Mouse (Mus musculus): ENCODE results near the gene Sgta. TPM values are rescaled to one million over a fixed set of nuclear protein-coding genes. Genes with fewer than 3 reads are reported as not detected.

Gene Sgta
- polyA plus RNA-seq, 1 experiment from 2014 or later = 129 TPM

- ATAC-seq (no peak), DNase-seq (ENCODE audit: low read depth, low spot score) (no peak)
- in situ Hi-C loops (cut with MboI; ENCODE audit: low pct_unique_long_range_greater_than_20kb) = no loop called here
- ChIA-PET POLR2A (no interaction called here), CTCF (no interaction called here)
- no peaks in the 10 kb centered on the region for H3K27me3 ChIP-seq
- TF ChIP-seq CTCF (IDR thresholded peaks at IDR 0.05) = no peak
Observed at GRCm38 (mm10) chr10:81006005-81006677, 53.8 kb downstream of the Sgta start.

- CTCF ChIA-PET = interaction anchor here (1.6 to 2.0 kb wide), 2 partner anchors 14 to 40 kb away, joined by 4 to 6 read pairs; partner anchors contain the start of gene Gng7
- DNase-seq (ENCODE audit: low read depth, low spot score) = no peak
- POLR2A ChIA-PET = no interaction called here
- no peak for ATAC-seq
- in situ Hi-C loops (cut with MboI; ENCODE audit: low pct_unique_long_range_greater_than_20kb) = no loop called here
- no peak for TF ChIP-seq CTCF (IDR thresholded peaks at IDR 0.05)
- no peaks in the 10 kb centered on the region for H3K27me3 ChIP-seq
Observed at GRCm38 (mm10) chr10:81001161-81001560, 58.8 kb downstream of the Sgta start.

DNA sequence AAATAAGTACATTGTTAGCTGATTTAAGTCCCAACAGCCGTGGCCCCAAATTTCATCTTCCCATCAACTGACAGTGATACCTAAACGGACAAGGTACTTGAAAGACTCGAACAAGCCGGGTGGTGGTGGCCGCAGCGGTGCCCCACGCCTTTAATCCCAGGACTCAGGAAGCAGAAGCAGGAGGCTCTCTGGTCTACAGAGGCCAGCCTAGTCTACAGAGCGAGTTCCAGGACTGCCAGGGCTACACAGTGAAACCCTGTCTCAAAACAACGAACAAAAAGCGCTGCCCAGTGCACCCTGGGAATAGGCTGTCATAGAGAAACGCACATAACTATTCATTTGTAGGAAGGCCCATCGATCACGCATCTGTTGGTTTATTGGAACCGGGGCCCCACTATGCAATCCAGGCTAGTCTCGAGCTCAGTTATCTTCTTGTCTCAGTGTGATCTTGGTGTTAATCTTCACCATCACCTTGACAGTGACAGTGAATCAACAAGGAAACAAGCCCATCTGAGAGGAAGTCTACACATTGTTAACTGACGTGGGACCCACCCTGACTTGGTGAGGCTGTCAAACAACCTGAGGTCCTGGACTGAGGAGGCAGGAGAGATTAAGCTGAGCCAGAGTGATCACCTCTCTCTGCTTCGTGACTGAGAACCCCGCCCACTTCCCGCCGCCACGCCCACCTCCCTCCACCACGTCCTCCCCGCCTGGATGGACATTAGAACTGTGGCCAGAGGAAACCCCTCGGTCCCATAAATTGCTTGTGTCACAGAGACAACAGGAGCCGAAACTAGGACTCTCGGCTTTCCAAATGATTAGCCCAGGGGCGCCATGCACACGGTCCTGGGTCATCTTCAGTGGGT lies 59.6 kb downstream of the Sgta start:
- ATAC-seq (no peak), DNase-seq (ENCODE audit: low read depth, low spot score) (no peak)
- H3K27me3 ChIP-seq = no peaks in the 10 kb centered on the region
- ChIA-PET CTCF (interaction anchor here (0.6 to 2.0 kb wide), 4 partner anchors 10 to 82 kb away, joined by 3 to 9 read pairs (median 3); no protein-coding TSS in a partner anchor), POLR2A (no interaction called here)
- no peak for TF ChIP-seq CTCF (IDR thresholded peaks at IDR 0.05)
- in situ Hi-C loops (cut with MboI; ENCODE audit: low pct_unique_long_range_greater_than_20kb) = no loop called here

DNA sequence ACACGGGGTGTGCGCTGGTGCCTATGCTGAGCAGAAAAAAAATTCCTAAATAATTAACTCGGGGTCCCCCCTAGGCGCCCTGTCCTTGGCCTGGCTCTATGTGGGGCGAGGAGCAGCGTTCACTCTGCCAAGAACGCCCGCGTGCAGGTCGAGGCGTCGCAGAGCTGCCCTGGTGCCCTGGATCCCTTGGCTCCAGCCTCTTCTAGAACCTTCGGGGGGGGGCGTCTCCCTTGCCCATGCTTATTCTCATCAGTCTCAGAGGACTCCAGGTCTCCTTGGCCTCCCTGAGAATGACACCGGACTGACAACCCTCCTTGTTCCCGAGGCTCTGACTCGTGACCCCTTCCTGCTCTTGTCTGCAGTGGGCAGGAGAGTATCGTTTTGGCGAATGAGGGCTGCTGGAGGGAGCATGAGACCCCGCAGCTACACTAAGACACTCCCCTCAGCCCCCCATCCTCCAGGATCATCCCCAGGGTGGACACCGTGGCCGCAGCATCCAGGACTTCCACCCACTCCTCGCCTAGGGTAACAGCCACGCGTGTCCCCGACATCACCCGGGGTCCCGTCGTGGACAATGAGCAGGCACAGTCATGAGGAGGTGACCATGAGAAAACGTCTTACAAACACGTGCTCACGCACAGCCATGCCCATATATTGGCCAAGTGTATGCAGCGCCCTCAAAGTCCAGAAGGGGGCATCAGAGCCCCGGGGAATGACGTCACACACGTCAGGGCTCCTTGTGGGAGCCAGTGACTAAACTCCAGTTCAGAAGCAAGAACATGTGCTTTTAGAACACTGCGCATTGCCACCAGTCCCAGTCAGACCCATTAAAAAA lies 60.4 kb downstream of the Sgta start:
- POLR2A ChIA-PET = interaction anchor here (0.9 to 1.6 kb wide), 2 partner anchors 38 to 60 kb away, joined by 3 to 4 read pairs; partner anchors contain the start of gene Slc39a3
- peak; percentile 45 for ATAC-seq
- no peaks in the 10 kb centered on the region for H3K27me3 ChIP-seq
- DNase-seq (ENCODE audit: low read depth, low spot score) = peak; percentile 43
- TF ChIP-seq CTCF (IDR thresholded peaks at IDR 0.05) = no peak
- CTCF ChIA-PET = interaction anchor here (0.6 to 2.0 kb wide), 11 partner anchors 9 to 119 kb away, joined by 3 to 10 read pairs (median 3); partner anchors contain the start of gene Slc39a3
- in situ Hi-C loops (cut with MboI; ENCODE audit: low pct_unique_long_range_greater_than_20kb) = loop anchor here (5.0 kb wide), 4 partner anchors 38 to 178 kb away; partner anchors contain the start of genes Eef2 and Slc39a3

DNA sequence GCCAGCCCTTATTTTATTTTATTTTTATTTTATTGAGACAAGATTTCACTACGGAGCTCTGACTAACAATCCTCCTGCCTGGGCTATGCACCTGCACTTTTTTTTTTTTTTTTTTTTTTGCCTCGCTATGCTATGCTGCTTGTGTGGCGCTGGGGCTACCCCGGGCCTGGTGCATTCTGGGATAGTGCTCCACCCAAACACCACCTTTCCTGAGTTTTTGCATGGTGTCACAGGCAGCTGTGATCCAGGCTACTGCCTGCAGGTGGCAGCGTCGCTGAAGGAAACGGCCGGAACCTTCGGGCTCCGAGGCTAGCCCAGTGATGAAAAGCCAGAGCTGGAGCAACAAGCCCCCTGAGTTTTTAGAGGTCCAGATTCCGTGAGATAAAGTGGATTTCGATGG lies 61.2 kb downstream of the Sgta start:
- no peak for TF ChIP-seq CTCF (IDR thresholded peaks at IDR 0.05)
- ChIA-PET CTCF (interaction anchor here (0.8 to 2.0 kb wide), 8 partner anchors 36 to 118 kb away, joined by 3 to 10 read pairs (median 3); partner anchors contain the start of gene Slc39a3), POLR2A (interaction anchor here (0.7 to 1.6 kb wide), 3 partner anchors 39 to 252 kb away, joined by 3 to 4 read pairs (median 4); partner anchors contain the start of gene Slc39a3)
- no peak for DNase-seq (ENCODE audit: low read depth, low spot score)
- no peaks in the 10 kb centered on the region for H3K27me3 ChIP-seq
- in situ Hi-C loops (cut with MboI; ENCODE audit: low pct_unique_long_range_greater_than_20kb) = loop anchor here (5.0 kb wide), 4 partner anchors 39 to 179 kb away; partner anchors contain the start of genes Eef2 and Slc39a3
- ATAC-seq = no peak

DNA sequence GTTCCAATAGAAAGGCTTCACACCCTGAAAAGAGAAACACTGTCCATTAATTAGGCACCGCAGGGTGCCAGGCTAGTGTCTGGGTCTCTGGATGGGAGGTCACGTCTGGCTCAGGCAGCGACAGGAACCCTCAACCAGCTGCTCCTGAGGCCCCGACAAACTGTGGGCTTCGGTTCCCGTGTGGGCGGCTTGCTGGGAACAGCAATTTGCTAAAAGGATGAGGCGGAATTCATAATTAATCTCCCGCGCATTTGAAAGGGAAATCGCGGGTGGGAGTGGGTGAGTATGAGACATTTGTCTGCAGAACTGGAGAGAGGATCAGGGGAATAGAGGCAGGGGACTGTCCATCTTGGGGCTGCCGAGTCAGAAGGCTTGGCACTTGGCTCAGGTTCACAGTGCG lies 62.0 kb downstream of the Sgta start:
- ChIA-PET CTCF (interaction anchor here (1.2 to 10.2 kb wide), 3 partner anchors 39 to 70 kb away, joined by 3 to 130 read pairs (median 10); partner anchors contain the start of genes Gadd45b and Slc39a3), POLR2A (interaction anchor here (0.7 to 1.6 kb wide), 2 partner anchors 40 to 251 kb away, joined by 3 to 4 read pairs; partner anchors contain the start of gene Slc39a3)
- H3K27me3 ChIP-seq = no peaks in the 10 kb centered on the region
- in situ Hi-C loops (cut with MboI; ENCODE audit: low pct_unique_long_range_greater_than_20kb) = loop anchor here (5.0 kb wide), 4 partner anchors 39 to 179 kb away; partner anchors contain the start of genes Eef2 and Slc39a3
- DNase-seq (ENCODE audit: low read depth, low spot score) (no peak), ATAC-seq (no peak)
- TF ChIP-seq CTCF (IDR thresholded peaks at IDR 0.05) = no peak

- ATAC-seq (no peak), DNase-seq (ENCODE audit: low read depth, low spot score) (no peak)
- no peak for TF ChIP-seq CTCF (IDR thresholded peaks at IDR 0.05)
- in situ Hi-C loops (cut with MboI; ENCODE audit: low pct_unique_long_range_greater_than_20kb) = loop anchor here (5.0 kb wide), 4 partner anchors 40 to 180 kb away; partner anchors contain the start of genes Eef2 and Slc39a3
- no peaks in the 10 kb centered on the region for H3K27me3 ChIP-seq
- CTCF ChIA-PET = interaction anchor here (3.0 to 10.2 kb wide), 2 partner anchors 69 to 117 kb away, joined by 21 to 130 read pairs; partner anchors contain the start of gene Gadd45b
- POLR2A ChIA-PET = no interaction called here
Observed at GRCm38 (mm10) chr10:80997332-80997731, 62.6 kb downstream of the Sgta start.

- CTCF ChIA-PET = interaction anchor here (1.2 to 10.2 kb wide), 5 partner anchors 33 to 116 kb away, joined by 3 to 130 read pairs (median 6); partner anchors contain the start of gene Gadd45b
- DNase-seq (ENCODE audit: low read depth, low spot score) (no peak), ATAC-seq (no peak)
- in situ Hi-C loops (cut with MboI; ENCODE audit: low pct_unique_long_range_greater_than_20kb) = loop anchor here (5.0 kb wide), 4 partner anchors 41 to 181 kb away; partner anchors contain the start of genes Eef2 and Slc39a3
- no peak for TF ChIP-seq CTCF (IDR thresholded peaks at IDR 0.05)
- H3K27me3 ChIP-seq = no peaks in the 10 kb centered on the region
- POLR2A ChIA-PET = no interaction called here
Observed at GRCm38 (mm10) chr10:80996501-80996900, 63.5 kb downstream of the Sgta start.

DNA sequence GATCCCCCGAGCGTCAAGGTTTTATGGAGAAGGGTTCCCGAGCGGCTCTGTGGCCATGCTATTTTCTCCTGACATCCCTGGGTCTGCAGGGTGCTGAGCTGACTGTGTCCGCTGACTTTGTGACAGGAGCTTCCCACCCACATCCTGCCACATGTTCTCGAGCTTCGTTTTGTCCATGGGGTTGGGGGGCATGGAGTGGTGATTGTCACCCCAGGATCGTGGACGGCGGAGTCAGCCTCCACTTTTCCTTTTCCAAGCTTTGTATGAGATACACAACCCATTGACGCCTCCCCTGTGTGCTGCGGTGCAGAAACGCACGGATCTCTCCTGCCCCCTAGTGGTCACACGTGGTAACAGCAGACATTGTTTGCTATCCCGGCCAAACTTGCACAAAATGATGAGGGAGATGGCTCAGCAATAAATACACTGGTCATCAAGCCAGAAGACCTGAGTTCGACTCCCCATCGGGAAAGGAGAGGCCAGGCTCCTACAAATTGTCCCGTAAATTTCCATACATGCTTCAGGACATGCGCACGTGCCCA lies 64.8 kb downstream of the Sgta start:
- POLR2A ChIA-PET = interaction anchor here (3.8 kb wide), 1 partner anchor 66 kb away, joined by 20 read pairs; the partner anchor contains the start of gene Gadd45b
- DNase-seq (ENCODE audit: low read depth, low spot score) = no peak
- CTCF ChIA-PET = interaction anchor here (0.6 to 10.2 kb wide), 23 partner anchors 11 to 223 kb away, joined by 3 to 130 read pairs (median 3); partner anchors contain the start of genes Eef2, Gadd45b and Tmprss9
- no peak for TF ChIP-seq CTCF (IDR thresholded peaks at IDR 0.05)
- H3K27me3 ChIP-seq = no peaks in the 10 kb centered on the region
- no peak for ATAC-seq
- in situ Hi-C loops (cut with MboI; ENCODE audit: low pct_unique_long_range_greater_than_20kb) = loop anchor here (5.0 kb wide), 4 partner anchors 42 to 182 kb away; partner anchors contain the start of genes Eef2 and Slc39a3

Measured in Patski (cell line).